In the genomic region with DNA sequence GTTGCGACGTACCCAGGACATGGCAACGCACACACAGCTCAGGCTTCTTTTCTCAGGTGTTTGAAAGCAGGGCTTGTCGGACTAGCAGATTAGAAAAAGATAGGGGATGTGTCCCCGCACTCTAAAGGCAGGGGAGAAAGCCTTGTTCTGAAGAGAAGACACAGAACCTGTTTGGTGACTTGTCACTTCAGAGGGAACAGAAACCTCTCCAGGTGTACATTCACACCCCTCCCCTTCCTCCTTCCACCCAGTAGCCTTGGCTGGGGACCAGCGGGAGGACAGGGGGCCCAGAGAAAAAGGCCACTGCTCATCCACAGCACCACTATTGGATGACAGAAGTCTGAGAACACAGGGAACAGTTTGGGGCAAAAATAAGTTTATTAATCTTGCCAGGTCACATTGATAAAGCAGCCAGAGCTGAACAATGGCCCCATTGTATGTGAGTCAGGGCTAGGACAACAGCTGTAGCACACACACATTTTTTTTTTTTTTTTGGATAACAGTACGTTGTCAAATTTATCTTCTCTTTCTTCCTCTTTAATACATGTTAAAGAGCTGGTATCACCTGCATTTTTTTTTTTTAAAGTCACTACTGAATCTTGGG, we compare ENCODE assay signal across 15 mouse cellular contexts. TPM values are rescaled to one million over a fixed set of nuclear protein-coding genes. Genes with fewer than 3 reads are reported as not detected.
A peak's percentile ranks its signal among the peaks of the same experiment; 100 is the strongest.
DNase-seq lines count a peak whose midpoint lies in the region; ATAC-seq lines count a peak whose summit lies in the region.
"Had no signal": no experiment of that assay in that cellular context is flagged by ENCODE, and none has a peak within 500 bp of the region (broad histone marks: within the 10 kb centered on the region; RNA-seq: fewer than 3 reads in every experiment).

No protein-coding gene starts in this region.

- H3K36me3 ChIP-seq in heart, embryonic 15.5 days, result 0 out of 2 replicates have a peak, but pooled peaks cover 3% of the 10 kb centered on the region
- H3K36me3 ChIP-seq in intestine, embryonic 15.5 days, result peaks cover 4% of the 10 kb centered on the region; the same call in 1 of the 2 replicates
- H3K36me3 ChIP-seq in stomach, embryonic 15.5 days, result no peaks in the 10 kb centered on the region
- H3K36me3 ChIP-seq: limb, embryonic 13.5 days had no signal

- ATAC-seq in heart, embryonic 15.5 days (replicated peaks; ENCODE audit: insufficient number of reproducible peaks, insufficient read depth, low FRiP score, low read depth), result no peak
- peak; percentile 77 for ATAC-seq in intestine, embryonic 15.5 days
- peak; percentile 86 for ATAC-seq in stomach, embryonic 15.5 days (ENCODE audit: insufficient read depth, low FRiP score, low read depth)
- ATAC-seq: hindbrain, postnatal 0 days had no signal

- no peaks in the 10 kb centered on the region for H3K9me3 ChIP-seq in heart, embryonic 15.5 days (replicated peaks)
- H3K9me3 ChIP-seq in intestine, embryonic 15.5 days, result no peaks in the 10 kb centered on the region
- H3K9me3 ChIP-seq in stomach, embryonic 15.5 days, result no peaks in the 10 kb centered on the region
- H3K9me3 ChIP-seq: limb, embryonic 13.5 days had no signal

- no peak for DNase-seq in heart, adult 18-20 months
- DNase-seq in Muller cell, postnatal 12 days (ENCODE audit: inconsistent ontology term), result peak; percentile 27
- no peak for DNase-seq in left cerebral cortex, postnatal 36 days (ENCODE audit: low spot score in 2 of 2)
- DNase-seq in urinary bladder, adult 18-20 months (ENCODE audit: low spot score in 2 of 2), result no peak
- DNase-seq: adrenal gland, postnatal 10 days; cerebellum, postnatal 25 days; gastrocnemius, postnatal 36 days; kidney, postnatal 10 days; spleen, adult 18-20 months had no signal

- peaks cover 34% of the 10 kb centered on the region for H3K4me1 ChIP-seq in heart, embryonic 15.5 days (replicated peaks)
- H3K4me1 ChIP-seq in intestine, embryonic 15.5 days (replicated peaks), result peaks cover 21% of the 10 kb centered on the region
- H3K4me1 ChIP-seq in stomach, embryonic 15.5 days, result peaks cover 11% of the 10 kb centered on the region

- H3K4me3 ChIP-seq in heart, embryonic 15.5 days, result no peak overlapping the region
- no peak overlapping the region for H3K4me3 ChIP-seq in intestine, embryonic 15.5 days (replicated peaks)
- H3K4me3 ChIP-seq in stomach, embryonic 15.5 days (replicated peaks), result no peak overlapping the region
- H3K4me3 ChIP-seq: limb, embryonic 13.5 days had no signal

- H3K4me2 ChIP-seq in heart, embryonic 15.5 days, result no peak overlapping the region
- H3K4me2 ChIP-seq in intestine, embryonic 15.5 days (replicated peaks), result no peak overlapping the region
- H3K4me2 ChIP-seq in stomach, embryonic 15.5 days, result 0 out of 2 replicates have a peak overlapping the region, but pooled peaks have one; percentile 6
- H3K4me2 ChIP-seq: limb, embryonic 13.5 days; midbrain, embryonic 11.5 days had no signal

- WGBS in heart, embryonic 15.5 days, result 54% methylated on average over 7 of the region's 7 CpGs
- 53% methylated on average over 7 of the region's 7 CpGs for WGBS in intestine, embryonic 15.5 days
- WGBS in stomach, embryonic 15.5 days, result 46% methylated on average over 7 of the region's 7 CpGs

- intact Hi-C loops in left cerebral cortex, postnatal 36 days (cut with DNase I), result no loop called here

- H3K27me3 ChIP-seq in heart, embryonic 15.5 days, result peaks cover 11% of the 10 kb centered on the region
- no peaks in the 10 kb centered on the region; the same call in 1 of the 2 replicates for H3K27me3 ChIP-seq in intestine, embryonic 15.5 days (replicated peaks)
- 0 out of 2 replicates have a peak, but pooled peaks cover 7% of the 10 kb centered on the region for H3K27me3 ChIP-seq in stomach, embryonic 15.5 days (replicated peaks)

- H3K9ac ChIP-seq in heart, embryonic 15.5 days, result no peak overlapping the region
- H3K9ac ChIP-seq in intestine, embryonic 15.5 days, result no peak overlapping the region
- no peak overlapping the region for H3K9ac ChIP-seq in stomach, embryonic 15.5 days
- H3K9ac ChIP-seq: limb, embryonic 13.5 days had no signal

- H3K27ac ChIP-seq in heart, embryonic 15.5 days, result peak overlapping the region; percentile 38; the same call in 1 of the 2 replicates
- peak overlapping the region; percentile 83 for H3K27ac ChIP-seq in intestine, embryonic 15.5 days
- peak overlapping the region; percentile 83 for H3K27ac ChIP-seq in stomach, embryonic 15.5 days
- H3K27ac ChIP-seq: hindbrain, postnatal 0 days; limb, embryonic 13.5 days had no signal

RNA-seq across cellular contexts. Expression of a gene that starts 32.8 kb away (rescaled TPM):
- 14.8 and 15.2 TPM in 2 replicates for polyA plus RNA-seq in heart, embryonic 15.5 days (2015; fragmentation: Nextera tagmentation; extraction: Ambion mirVana)
- total RNA-seq in heart, adult 18-20 months (2021), result 10 to 100 TPM; 20.2 to 24.3 TPM
- polyA plus RNA-seq in intestine, embryonic 15.5 days (2015; fragmentation: Nextera tagmentation; extraction: Ambion mirVana), result 27.3 and 27.7 TPM in 2 replicates
- 29.0 and 32.8 TPM in 2 replicates for polyA plus RNA-seq in stomach, embryonic 15.5 days (2015; fragmentation: Nextera tagmentation; extraction: Ambion mirVana)
- 1 to 10 TPM; 3.1 to 3.4 TPM for total RNA-seq in left cerebral cortex, postnatal 36 days (2021)
